Mouse (Mus musculus) Muller cell, postnatal 12 days (primary cell): ENCODE measurements around the gene Coa7.
"Not testable (repeated sequence)": the region's sequence is repeated elsewhere in the genome, so short reads cannot be mapped to it uniquely, and the experiment has no call there.

ENCODE experiments used
- DNase-seq: peaks from one replicate; pipeline ENCODE4 v3.0.0-alpha.2; 2015; ENCODE audit errors: inconsistent ontology term

The Coa7 gene

GRCm38 (mm10) chr4:108344631-108345083 is 16.7 kb downstream of the Coa7 start:
- no peak for DNase-seq

- DNase-seq: no peak
Observed at GRCm38 (mm10) chr4:108345826-108346225, 17.9 kb downstream of the Coa7 start.

GRCm38 (mm10) chr4:108347111-108347510 is 19.2 kb downstream of the Coa7 start:
- no peak for DNase-seq

GRCm38 (mm10) chr4:108348256-108348875 is 20.4 kb downstream of the Coa7 start:
- DNase-seq: no peak

- DNase-seq: no peak
Observed at GRCm38 (mm10) chr4:108349064-108349463, 21.1 kb downstream of the Coa7 start.

GRCm38 (mm10) chr4:108349836-108350547 is 22.1 kb downstream of the Coa7 start:
- peak; percentile 30 for DNase-seq

- DNase-seq: peak; percentile 79
Observed at GRCm38 (mm10) chr4:108350819-108351218, 22.9 kb downstream of the Coa7 start.

GRCm38 (mm10) chr4:108353591-108353990 is 25.7 kb downstream of the Coa7 start:
- DNase-seq: not testable (repeated sequence)

- no peak for DNase-seq
Observed at GRCm38 (mm10) chr4:108357458-108357857, 29.5 kb downstream of the Coa7 start.

- no peak for DNase-seq
Observed at GRCm38 (mm10) chr4:108358498-108358897, 30.6 kb downstream of the Coa7 start.

GRCm38 (mm10) chr4:108360136-108361055 is 32.5 kb downstream of the Coa7 start:
- DNase-seq: peak; percentile 23

GRCm38 (mm10) chr4:108362321-108363261 is 34.7 kb downstream of the Coa7 start:
- DNase-seq: peak; percentile 76

GRCm38 (mm10) chr4:108363355-108364110 is 35.6 kb downstream of the Coa7 start:
- peak; percentile 73 for DNase-seq

- no peak for DNase-seq
Observed at GRCm38 (mm10) chr4:108364111-108364476, 36.2 kb downstream of the Coa7 start.

- DNase-seq: no peak
Observed at GRCm38 (mm10) chr4:108369254-108369653, 41.3 kb downstream of the Coa7 start.

GRCm38 (mm10) chr4:108370409-108370808 is 42.5 kb downstream of the Coa7 start:
- no peak for DNase-seq

- peak; percentile 49 for DNase-seq
Observed at GRCm38 (mm10) chr4:108371421-108371820, 43.5 kb downstream of the Coa7 start.

- DNase-seq: no peak
Observed at GRCm38 (mm10) chr4:108372166-108372565, 44.2 kb downstream of the Coa7 start.

- DNase-seq: no peak
Observed at GRCm38 (mm10) chr4:108379476-108379875, 51.5 kb downstream of the Coa7 start.

GRCm38 (mm10) chr4:108380146-108380545 is 52.2 kb downstream of the Coa7 start:
- peak; percentile 42 for DNase-seq
